Mouse (Mus musculus): Measurements from ENCODE around the gene Tmem198b.

DNA sequence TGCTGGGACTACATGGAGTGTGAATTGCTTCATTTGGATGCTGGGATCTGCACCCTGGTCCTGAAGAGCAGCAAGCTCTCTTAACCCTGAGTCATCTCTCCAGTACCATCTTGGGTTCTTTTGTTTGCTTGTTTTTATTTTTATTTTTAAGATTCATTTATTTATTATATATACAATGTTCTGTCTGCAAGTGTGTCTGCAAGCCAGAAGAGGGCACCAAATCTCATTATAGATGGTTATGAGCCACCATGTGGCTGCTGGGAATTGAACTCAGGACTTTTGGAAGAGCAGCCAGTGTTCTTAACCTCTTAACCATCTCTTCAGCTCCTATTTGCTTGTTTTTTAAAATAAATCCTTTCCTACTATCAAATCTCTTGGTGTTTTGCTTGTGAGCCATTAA is 33.2 kb upstream of the Tmem198b start:
- TF ChIP-seq CTCF (IDR thresholded peaks at IDR 0.05; ENCODE audit: low read depth, low read length) = no peak
- no peak for TF ChIP-seq TAL1 (conservative IDR thresholded peaks at IDR 0.05; ENCODE audit: low read depth, low read length)
- no peak for TF ChIP-seq GATA1 (IDR thresholded peaks at IDR 0.05; ENCODE audit: borderline replicate concordance, low read length)
